Mouse (Mus musculus) thymus, postnatal 14 days (tissue): ENCODE results near the gene Myh7b.
"Not testable (repeated sequence)": the region's sequence is repeated elsewhere in the genome, so short reads cannot be mapped to it uniquely, and the experiment has no call there.

Experiments
- DNase-seq: peaks from one replicate; pipeline ENCODE4 v3.0.0; 2021

Gene Myh7b

DNA sequence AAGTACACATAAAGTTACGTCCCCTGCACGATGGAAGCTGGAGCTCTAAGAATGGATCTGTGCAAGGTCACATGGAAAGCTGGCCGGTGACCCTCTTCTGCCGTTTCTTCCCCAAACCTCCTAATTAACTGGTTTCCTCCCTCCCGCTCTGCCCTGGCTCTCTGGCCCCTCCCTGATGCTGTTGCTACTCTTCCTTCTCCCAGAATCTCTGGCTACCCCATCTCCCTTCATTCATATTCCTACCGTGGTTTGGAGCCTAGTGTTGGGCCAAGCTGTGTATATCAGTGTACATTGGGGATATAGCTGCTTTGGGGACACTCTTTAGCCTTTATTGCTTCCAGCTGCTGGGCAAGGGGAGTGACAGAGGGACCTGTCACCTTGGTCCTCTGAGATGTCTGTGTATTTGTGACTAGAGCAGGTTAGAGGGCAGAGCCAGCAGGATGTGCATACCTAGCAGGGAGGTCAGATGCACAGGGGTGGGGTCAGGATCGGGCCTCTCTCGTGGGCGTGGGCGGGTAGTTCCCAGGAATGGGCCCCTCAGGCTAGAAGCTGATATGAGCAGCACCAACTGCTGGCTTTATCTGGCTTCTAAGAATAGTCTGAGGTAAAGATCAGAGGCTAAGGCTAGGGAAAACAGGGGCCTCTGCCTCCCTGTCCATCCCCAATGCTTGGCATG, 6.3 kb upstream of the Myh7b start:
- no peak for DNase-seq

DNA sequence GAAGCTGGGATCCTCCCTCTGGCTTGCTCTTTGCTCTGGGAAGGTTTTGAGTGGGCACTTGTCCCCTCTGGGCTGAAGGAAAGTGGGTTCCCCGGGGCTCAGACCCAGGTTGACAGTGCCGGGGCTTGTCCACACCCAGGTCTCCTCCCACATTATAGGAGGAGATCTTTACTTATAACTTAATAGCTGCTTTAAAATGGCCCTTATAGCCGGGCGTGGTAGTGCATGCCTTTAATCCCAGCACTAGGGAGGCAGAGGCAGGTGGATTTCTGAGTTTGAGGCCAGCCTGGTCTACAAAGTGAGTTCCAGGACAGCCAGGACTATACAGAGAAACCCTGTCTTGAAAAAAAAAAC, 5.8 kb upstream of the Myh7b start:
- DNase-seq, result not testable (repeated sequence)

DNA sequence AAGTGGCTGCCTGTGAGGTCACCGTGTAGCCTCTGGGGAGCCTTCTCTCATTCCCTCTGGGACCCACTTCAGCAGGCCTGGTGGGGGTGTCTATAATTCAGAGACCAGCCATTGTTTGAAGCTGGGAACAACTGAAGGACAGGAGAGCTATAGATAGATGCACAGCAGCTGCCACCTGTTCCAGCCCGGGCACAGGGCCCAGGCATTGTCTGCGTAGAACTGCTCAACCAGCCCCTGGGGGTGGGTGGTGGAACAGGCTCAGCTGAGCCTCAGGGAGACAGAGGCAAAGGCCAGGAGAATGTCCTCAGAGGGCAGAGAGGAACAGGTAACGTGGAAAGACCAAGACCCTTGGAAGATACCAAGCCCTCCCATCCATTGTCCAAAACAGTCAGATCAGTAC, 4.7 kb upstream of the Myh7b start:
- no peak for DNase-seq

GRCm38 (mm10) chr2:155611834-155612550, 980 bp downstream of the Myh7b start:
- no peak for DNase-seq

GRCm38 (mm10) chr2:155613326-155613755, 2.3 kb downstream of the Myh7b start:
- peak; percentile 75 for DNase-seq

DNA sequence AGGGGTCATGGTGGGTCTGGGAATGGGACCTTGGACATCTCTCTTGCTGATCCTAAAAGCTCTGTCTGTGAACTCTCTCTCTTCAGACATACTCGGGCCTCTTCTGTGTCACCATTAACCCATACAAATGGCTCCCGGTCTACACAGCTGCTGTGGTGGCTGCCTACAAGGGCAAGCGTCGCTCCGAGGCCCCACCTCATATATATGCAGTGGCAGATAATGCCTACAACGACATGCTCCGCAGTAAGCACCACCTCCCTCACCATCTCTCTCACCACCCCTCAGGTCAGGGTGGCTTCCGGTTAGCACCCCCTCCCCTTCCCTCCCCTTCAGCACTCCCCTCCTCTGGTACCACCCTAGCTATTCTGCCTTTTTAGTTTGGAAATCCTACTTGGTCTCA, 2.9 kb downstream of the Myh7b start:
- no peak for DNase-seq

DNA sequence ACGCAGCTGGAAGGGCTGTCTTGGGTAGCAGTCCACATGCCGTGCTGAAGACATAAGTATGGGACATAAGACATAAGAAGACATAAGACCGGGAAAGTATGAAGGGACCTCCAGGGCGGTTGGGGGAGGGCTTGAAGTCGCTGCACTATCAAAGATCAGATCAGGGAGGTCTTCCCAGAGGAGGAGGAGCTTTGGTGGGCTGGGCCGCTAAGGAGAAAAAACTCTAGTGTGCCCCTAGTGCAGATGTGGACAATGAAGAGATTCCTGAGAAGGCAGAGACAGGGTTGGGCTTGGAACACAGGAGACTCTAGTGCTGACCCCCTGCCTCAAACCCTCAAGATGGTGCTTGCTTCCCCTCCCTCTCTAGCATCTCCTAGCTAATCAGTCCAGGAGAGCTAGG, 6.0 kb downstream of the Myh7b start:
- no peak for DNase-seq

- DNase-seq, result peak; percentile 93
These were observed 8.8 kb downstream of the Myh7b start for GRCm38 (mm10) chr2:155619817-155620216.

DNA sequence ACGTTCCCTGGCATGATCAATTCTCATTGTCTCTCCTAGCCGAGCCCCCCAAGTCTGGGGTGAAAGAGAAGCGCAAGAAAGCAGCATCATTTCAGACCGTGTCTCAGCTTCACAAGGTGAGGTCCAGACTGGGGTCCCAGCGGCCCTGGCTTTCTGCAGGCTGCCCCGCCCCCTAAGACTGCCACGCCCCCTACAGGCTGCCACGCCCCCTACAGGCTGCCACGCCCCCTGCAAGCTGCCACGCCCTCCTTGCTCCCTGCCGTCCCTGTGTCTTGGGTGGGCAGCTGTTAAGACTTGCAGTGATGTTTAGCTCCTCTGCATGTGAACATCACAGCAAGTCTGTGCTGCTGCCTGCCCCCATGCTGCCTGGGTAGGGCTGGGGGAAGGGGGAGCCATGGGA, 11.6 kb downstream of the Myh7b start:
- DNase-seq, result no peak

DNA sequence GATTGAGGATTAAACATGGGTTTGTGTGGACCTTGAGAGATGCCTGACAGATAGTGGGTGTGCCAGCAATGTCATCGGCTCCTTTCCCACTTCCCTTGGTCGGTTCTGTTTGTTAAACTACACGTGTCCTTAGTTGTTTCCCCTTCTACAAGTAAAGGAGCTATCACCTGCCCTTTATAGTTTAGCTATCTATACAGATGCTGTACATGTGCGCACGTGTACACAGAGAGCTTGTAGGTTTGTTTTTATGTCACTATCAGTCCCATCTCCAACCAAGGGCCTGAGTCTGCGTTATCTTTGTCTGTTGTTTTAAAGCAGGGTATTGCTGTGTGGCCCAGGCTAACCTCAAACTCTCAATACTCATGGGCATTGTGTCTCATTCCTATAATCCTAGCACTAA, 13.0 kb downstream of the Myh7b start:
- DNase-seq, result no peak

DNA sequence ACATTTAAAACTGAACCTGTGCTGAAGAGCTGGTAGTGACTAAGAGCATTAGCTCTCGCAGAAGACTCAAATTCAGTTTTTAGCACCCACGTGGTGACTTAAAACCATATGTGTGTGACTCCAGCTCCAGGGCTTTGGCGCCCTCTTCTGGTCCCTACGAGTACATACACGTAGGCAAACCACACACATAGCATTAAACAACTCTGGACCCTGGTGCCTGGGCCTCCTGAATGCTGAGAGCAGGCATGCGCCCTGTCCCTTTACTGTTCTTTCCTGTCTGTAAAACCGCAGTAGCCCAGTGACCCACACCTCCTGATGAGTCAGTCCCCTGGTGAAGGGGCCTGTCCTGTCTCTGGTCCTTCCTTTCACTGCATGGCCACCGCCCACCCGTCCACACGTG, 13.7 kb downstream of the Myh7b start:
- DNase-seq, result peak; percentile 52

DNA sequence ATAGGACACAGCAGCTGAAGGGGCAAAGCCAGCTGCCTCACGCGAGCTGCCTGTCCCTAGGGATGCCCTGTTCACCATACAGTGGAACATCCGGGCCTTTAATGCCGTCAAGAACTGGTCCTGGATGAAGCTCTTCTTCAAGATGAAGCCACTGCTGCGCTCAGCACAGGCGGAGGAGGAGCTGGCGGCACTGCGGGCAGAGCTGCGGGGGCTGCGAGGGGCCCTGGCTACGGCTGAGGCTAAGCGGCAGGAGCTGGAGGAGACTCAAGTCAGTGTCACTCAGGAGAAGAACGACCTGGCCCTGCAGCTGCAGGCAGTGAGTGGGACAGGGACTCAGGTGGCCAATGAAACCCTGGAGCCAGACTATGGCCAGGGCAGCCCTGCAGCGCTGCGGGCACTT, 15.3 kb downstream of the Myh7b start:
- DNase-seq, result no peak

DNA sequence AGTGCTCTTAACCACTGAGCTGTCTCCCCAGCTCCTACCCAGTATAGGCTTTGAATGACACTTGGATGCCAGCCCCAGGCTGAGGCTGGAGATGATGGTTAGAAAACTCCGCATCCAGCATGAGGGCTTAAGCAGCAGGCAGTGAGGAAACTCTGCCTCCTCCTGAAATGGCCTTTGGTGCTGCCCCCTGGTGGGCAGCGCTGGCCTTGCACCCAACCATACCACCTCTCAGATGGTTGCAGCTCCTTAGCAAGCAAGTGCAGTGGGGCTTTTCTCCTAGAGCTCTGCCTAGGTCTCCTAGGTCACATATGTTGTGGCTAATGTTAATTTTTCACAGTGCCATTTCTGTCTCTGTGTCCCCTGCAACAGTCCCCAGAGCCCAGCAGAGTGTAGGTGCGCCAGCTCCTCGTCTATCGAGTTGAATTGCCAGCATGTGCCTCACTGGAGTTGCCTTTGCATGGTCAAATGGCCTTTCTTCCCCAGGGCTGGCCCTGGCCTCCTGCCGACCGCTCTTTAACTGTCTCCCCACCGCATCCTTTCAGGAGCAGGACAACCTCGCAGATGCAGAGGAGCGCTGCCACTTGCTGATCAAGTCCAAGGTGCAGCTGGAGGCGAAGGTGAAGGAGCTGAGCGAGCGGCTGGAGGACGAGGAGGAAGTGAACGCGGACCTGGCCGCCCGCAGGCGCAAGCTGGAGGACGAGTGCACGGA, 16.2 kb downstream of the Myh7b start:
- DNase-seq, result peak; percentile 80

GRCm38 (mm10) chr2:155628112-155628511, 17.1 kb downstream of the Myh7b start:
- no peak for DNase-seq

DNA sequence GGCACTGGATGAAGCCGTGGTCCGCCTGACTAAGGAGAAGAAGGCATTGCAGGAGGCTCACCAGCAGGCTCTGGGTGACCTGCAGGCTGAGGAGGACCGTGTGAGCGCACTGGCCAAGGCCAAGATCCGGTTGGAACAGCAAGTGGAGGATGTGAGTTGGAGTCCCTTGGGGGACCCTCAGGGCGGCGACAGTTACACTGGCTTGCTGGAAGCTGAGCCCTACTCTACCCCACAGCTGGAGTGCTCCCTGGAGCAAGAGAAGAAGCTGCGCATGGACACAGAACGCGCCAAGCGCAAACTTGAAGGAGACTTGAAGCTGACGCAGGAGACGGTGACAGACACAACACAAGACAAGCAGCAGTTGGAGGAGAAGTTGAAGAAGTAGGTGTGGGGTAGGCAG, 17.5 kb downstream of the Myh7b start:
- no peak for DNase-seq

DNA sequence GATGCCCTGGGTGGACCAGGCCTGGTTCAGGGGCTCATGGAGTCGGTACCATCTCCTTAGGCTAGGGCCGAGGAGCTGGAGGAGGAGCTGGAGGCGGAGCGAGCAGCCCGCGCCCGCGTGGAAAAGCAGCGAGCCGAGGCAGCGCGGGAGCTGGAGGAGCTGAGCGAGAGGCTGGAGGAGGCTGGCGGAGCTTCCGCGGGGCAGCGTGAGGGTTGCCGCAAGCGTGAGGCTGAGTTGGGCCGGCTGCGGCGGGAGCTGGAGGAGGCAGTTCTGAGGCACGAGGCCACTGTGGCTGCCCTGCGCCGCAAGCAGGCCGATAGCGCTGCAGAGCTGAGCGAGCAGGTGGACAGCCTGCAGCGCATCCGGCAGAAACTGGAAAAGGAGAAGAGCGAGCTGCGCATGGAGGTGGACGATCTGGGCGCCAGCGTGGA, 18.2 kb downstream of the Myh7b start:
- DNase-seq, result no peak

GRCm38 (mm10) chr2:155630153-155630552, 19.1 kb downstream of the Myh7b start:
- DNase-seq, result no peak

DNA sequence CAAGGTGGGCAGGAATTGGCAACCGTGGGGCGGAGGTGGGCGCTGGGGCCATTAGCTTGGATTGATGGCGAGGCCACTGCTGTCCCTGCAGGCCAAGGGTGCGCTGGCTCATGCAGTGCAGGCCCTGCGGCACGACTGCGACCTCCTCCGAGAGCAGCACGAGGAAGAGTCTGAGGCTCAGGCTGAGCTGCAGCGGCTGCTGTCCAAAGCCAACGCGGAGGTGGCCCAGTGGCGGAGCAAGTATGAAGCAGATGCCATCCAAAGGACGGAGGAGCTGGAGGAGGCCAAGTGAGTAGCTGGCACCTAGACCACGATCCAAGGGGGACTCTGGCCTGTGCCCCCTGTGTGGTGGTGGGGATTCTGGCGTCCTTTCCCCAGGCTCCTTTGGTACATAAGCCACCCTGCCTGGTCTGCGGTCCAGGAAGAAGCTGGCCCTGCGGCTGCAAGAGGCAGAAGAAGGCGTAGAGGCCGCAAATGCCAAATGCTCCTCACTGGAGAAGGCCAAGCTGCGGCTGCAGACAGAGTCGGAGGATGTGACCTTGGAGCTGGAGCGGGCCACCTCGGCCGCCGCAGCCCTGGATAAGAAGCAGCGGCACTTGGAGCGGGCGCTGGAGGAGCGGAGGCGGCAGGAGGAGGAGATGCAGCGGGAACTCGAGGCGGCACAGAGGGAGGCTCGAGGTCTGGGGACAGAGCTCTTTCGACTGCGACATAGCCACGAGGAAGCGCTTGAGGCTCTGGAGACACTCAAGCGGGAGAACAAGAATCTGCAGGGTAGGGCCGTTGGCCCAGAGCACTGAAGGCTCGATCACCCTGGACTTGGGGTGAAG, 19.8 kb downstream of the Myh7b start:
- no peak for DNase-seq

GRCm38 (mm10) chr2:155632138-155632936, 21.3 kb downstream of the Myh7b start:
- no peak for DNase-seq

DNA sequence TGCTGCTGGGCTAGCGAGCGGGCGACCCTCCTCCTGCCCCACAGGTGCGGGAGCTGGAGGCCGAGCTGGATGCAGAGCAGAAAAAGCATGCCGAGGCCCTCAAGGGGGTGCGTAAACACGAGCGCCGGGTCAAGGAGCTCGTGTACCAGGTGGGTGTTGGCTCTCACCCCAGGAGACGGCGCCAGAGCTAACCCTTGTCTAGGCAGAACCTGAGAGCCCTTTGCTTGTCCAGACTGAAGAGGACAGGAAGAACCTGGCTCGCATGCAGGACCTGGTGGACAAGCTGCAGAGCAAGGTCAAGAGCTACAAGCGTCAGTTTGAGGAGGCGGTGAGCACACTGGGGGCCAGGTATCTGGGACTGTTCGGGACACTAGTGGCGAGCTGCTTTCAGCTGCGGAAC, 22.1 kb downstream of the Myh7b start:
- no peak for DNase-seq

DNA sequence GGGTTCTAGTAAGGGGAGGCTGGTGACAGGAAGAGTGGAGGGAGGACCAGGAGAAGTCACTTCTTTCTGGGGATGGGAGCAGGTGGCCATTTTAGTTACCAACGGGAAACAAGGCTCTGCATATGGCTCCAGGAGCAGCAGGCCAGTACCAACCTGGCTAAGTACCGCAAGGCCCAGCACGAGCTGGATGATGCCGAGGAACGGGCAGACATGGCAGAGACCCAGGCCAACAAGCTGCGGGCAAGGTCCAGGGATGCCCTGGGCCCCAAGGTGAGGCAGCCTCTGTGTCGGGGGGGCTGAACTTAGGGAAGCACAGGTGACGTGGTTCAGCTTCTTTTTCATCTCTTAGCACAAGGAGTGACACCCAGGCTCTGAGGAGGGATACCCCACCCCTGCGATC, 22.7 kb downstream of the Myh7b start:
- no peak for DNase-seq

GRCm38 (mm10) chr2:155634562-155634961, 23.6 kb downstream of the Myh7b start:
- no peak for DNase-seq
